Mouse (Mus musculus) heart, embryonic 11.5 days (tissue): ENCODE measurements around the gene Igf1. TPM values are rescaled to one million over a fixed set of nuclear protein-coding genes. Genes with fewer than 3 reads are reported as not detected.

Experiments
- ATAC-seq: fragments of 200-750 bp; cut with Nextera tagmentation; replicated peaks from 2 replicates; pipeline ENCODE4 v1.8.0; 2017; ENCODE audit warnings: moderate library complexity; ENCODE audit not compliant: insufficient number of reproducible peaks, low FRiP score, low TSS enrichment
- H3K27ac ChIP-seq: fragments of 300-500 bp; sonication (generic); 2 replicates; pipeline ENCODE4 v1.5.1; 2014; ENCODE audit warnings: mild to moderate bottlenecking, low read depth, low read length
- H3K27me3 ChIP-seq: fragments of 300-500 bp; sonication (generic); 2 replicates; pipeline ENCODE4 v1.6.1; 2014; ENCODE audit warnings: mild to moderate bottlenecking, low read length, mixed read lengths; ENCODE audit not compliant: control insufficient read depth, insufficient read depth
- H3K36me3 ChIP-seq: fragments of 300-500 bp; sonication (generic); 2 replicates; pipeline ENCODE4 v1.6.1; 2014; ENCODE audit warnings: mild to moderate bottlenecking, low read length, moderate library complexity, mixed read lengths; ENCODE audit not compliant: control insufficient read depth, insufficient read depth
- H3K4me1 ChIP-seq: fragments of 300-500 bp; sonication (generic); 2 replicates; pipeline ENCODE4 v1.6.1; 2014; ENCODE audit warnings: low read length; ENCODE audit not compliant: control insufficient read depth, insufficient read depth
- H3K4me2 ChIP-seq: fragments of 300-500 bp; sonication (generic); 2 replicates; pipeline ENCODE4 v1.6.1; 2014; ENCODE audit warnings: mild to moderate bottlenecking, moderate library complexity
- H3K4me3 ChIP-seq: fragments of 300-500 bp; sonication (generic); 2 replicates; pipeline ENCODE4 v1.5.1; 2014; ENCODE audit warnings: low read depth, low read length
- H3K9ac ChIP-seq: fragments of 300-500 bp; sonication (generic); 2 replicates; pipeline ENCODE4 v1.6.1; 2014; ENCODE audit warnings: mild to moderate bottlenecking, low read depth, low read length, moderate library complexity
- H3K9me3 ChIP-seq: fragments of 300-500 bp; sonication (generic); replicated peaks from 2 replicates; pipeline ENCODE4 v1.6.1; 2016; ENCODE audit warnings: low read length; ENCODE audit not compliant: control insufficient read depth
- WGBS: fragments of 180-500 bp; shearing (Covaris S2); extraction: QIAGEN DNeasy Blood & Tissue Kit; methylation state at CpG from one replicate; pipeline ENCODE4 v1.1.7; 2014; ENCODE audit not compliant: insufficient replicate concordance; 5-methylcytosine and 5-hydroxymethylcytosine counted together
- polyA plus RNA-seq: library from polyadenylated mRNA; unstranded; fragments of >200 nt; fragmentation: Nextera tagmentation; extraction: Ambion mirVana; gene quantifications from 2 replicates; pipeline ENCODE4 v1.2.1, GENCODE M21; 2014

Igf1 gene
- polyA plus RNA-seq, 1 experiment from 2014 or later, result 36.6 TPM

GRCm38 (mm10) chr10:87857215-87857955 lies 680 bp upstream of the Igf1 start:
- Histone ChIP-seq H3K9me3 (peaks cover 4% of the 10 kb centered on the region; the same call in 1 of the 2 replicates), H3K36me3 (no peaks in the 10 kb centered on the region), H3K4me3 (no peak overlapping the region), H3K4me2 (peak overlapping the region; percentile 70; the same call in 1 of the 2 replicates), H3K9ac (no peak overlapping the region), H3K27me3 (no peaks in the 10 kb centered on the region), H3K27ac (peak overlapping the region; percentile 36; the same call in 1 of the 2 replicates), H3K4me1 (peaks cover 32% of the 10 kb centered on the region)
- ATAC-seq, result no peak
- WGBS, result 39% methylated on average over 8 of the region's 8 CpGs

DNA sequence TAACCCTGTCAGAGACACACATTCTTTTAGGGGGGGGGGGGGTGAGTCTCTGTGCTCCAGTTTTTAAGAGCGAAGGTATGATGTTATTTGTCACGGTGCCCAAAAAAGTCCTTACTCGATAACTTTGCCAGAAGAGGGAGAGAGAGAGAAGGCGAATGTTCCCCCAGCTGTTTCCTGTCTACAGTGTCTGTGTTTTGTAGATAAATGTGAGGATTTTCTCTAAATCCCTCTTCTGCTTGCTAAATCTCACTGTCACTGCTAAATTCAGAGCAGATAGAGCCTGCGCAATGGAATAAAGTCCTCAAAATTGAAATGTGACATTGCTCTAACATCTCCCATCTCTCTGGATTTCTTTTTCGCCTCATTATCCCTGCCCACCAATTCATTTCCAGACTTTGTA lies 874 bp downstream of the Igf1 start:
- 19% methylated on average over 6 of the region's 6 CpGs for WGBS
- peak overlapping the region; percentile 55 for H3K4me3 ChIP-seq
- ATAC-seq, result no peak
- peak overlapping the region; percentile 70 for H3K4me2 ChIP-seq
- peak overlapping the region; percentile 82 for H3K9ac ChIP-seq
- H3K27me3 ChIP-seq, result no peaks in the 10 kb centered on the region
- no peaks in the 10 kb centered on the region for H3K36me3 ChIP-seq
- peaks cover 32% of the 10 kb centered on the region for H3K4me1 ChIP-seq
- peaks cover 4% of the 10 kb centered on the region; the same call in 1 of the 2 replicates for H3K9me3 ChIP-seq
- H3K27ac ChIP-seq, result peak overlapping the region; percentile 80

DNA sequence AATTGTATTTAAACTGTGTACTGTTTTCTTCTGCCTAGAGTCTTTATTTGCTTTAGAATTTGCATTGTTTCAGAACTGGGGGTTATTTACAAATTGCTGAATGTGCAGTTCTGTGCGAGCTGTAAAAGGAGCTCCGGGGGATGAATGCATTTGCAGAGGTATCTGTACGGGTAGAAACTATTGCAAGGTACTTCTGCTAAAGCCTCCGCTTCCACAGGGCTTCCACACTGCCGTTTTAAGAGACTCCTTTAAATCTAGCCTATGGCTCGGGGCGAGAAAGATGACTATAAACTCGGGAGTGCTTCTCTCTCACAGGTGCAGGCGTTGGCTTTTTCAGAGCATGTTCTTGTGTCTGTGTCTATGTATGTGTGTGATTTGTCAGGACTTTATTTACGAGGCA lies 1.4 kb downstream of the Igf1 start:
- WGBS, result 16% methylated on average over 10 of the region's 10 CpGs
- peaks cover 32% of the 10 kb centered on the region for H3K4me1 ChIP-seq
- no peaks in the 10 kb centered on the region for H3K36me3 ChIP-seq

DNA sequence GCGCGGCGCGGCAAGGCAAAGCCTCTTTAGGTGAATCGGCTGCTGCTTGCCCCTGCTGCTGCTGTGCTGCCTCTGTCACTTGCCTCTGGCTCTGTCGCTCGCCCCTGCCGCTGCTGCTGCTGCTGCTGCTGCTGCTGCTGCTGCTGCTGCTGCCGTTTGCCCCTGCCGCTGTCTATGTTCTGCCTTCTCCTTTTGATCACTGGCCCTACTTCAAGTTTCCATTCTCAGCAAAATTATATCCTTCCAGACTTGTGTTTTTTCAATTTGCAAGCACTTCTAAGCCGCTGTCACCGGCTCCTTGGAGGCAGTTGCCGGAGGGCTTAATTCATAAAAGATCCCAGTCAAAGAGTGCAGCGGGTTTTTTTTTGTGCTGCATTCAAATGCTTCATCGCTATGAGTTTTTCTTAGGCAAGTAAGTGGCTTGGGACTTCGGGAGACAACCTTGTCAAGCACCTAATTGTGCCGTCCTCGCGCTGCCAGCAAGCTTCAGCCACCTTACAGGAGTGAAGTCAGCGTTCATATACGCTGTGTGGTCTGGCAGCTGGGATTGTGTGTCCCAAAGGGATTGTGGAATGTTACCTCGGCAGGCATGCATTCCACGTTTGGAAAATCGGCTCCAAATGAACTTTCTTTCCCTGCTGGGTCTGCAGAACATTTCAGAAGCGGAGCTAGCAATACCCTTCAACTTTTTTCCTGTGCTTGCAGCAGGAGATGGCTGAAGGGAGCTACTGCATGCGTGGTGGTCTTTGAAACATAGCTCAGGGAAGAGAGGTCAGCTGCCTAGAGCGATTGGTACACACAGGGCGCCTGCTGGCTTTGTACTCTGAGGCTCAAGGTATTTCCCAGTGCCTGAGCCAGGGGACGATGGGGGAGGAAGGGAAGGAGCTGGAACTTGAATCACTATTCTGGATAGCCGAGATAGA lies 2.4 kb downstream of the Igf1 start:
- H3K9me3 ChIP-seq, result peaks cover 4% of the 10 kb centered on the region; the same call in 1 of the 2 replicates
- WGBS, result 7% methylated on average over 30 of the region's 30 CpGs
- H3K4me2 ChIP-seq, result peak overlapping the region; percentile 70
- H3K27me3 ChIP-seq, result no peaks in the 10 kb centered on the region
- H3K4me3 ChIP-seq, result peak overlapping the region; percentile 55
- H3K4me1 ChIP-seq, result peaks cover 27% of the 10 kb centered on the region
- no peak; the same call in 1 of the 2 replicates for ATAC-seq
- H3K27ac ChIP-seq, result peak overlapping the region; percentile 80
- peak overlapping the region; percentile 82 for H3K9ac ChIP-seq
- no peaks in the 10 kb centered on the region; the same call in 1 of the 2 replicates for H3K36me3 ChIP-seq

More for the DNA sequence above, 1.4 kb downstream of the Igf1 start:
- no peak for ATAC-seq
- Histone ChIP-seq H3K4me2 (peak overlapping the region; percentile 70), H3K9me3 (peaks cover 4% of the 10 kb centered on the region; the same call in 1 of the 2 replicates), H3K9ac (peak overlapping the region; percentile 82), H3K27ac (peak overlapping the region; percentile 80), H3K4me3 (peak overlapping the region; percentile 55), H3K27me3 (no peaks in the 10 kb centered on the region)

- WGBS, result 71% methylated on average over 6 of the region's 6 CpGs
- Histone ChIP-seq H3K4me2 (peak overlapping the region; percentile 70), H3K9me3 (peaks cover 4% of the 10 kb centered on the region; the same call in 1 of the 2 replicates), H3K36me3 (no peaks in the 10 kb centered on the region; the same call in 1 of the 2 replicates), H3K27me3 (no peaks in the 10 kb centered on the region), H3K9ac (peak overlapping the region; percentile 82; the same call in 1 of the 2 replicates), H3K4me3 (peak overlapping the region; percentile 55), H3K4me1 (peaks cover 23% of the 10 kb centered on the region), H3K27ac (peak overlapping the region; percentile 80)
- no peak for ATAC-seq
Measured at GRCm38 (mm10) chr10:87861104-87861455, 3.0 kb downstream of the Igf1 start.

GRCm38 (mm10) chr10:87862899-87863298 lies 4.8 kb downstream of the Igf1 start:
- no peaks in the 10 kb centered on the region for H3K27me3 ChIP-seq
- no peak overlapping the region for H3K9ac ChIP-seq
- no peaks in the 10 kb centered on the region; the same call in 1 of the 2 replicates for H3K36me3 ChIP-seq
- ATAC-seq, result no peak
- H3K4me2 ChIP-seq, result no peak overlapping the region; the same call in 1 of the 2 replicates
- H3K9me3 ChIP-seq, result peaks cover 4% of the 10 kb centered on the region; the same call in 1 of the 2 replicates
- peaks cover 7% of the 10 kb centered on the region for H3K4me1 ChIP-seq
- 55% methylated on average over 7 of the region's 7 CpGs for WGBS
- H3K4me3 ChIP-seq, result no peak overlapping the region
- H3K27ac ChIP-seq, result no peak overlapping the region

- Histone ChIP-seq H3K27ac (no peak overlapping the region), H3K4me1 (peaks cover 3% of the 10 kb centered on the region; the same call in 1 of the 2 replicates), H3K36me3 (no peaks in the 10 kb centered on the region; the same call in 1 of the 2 replicates), H3K9ac (no peak overlapping the region), H3K9me3 (peaks cover 4% of the 10 kb centered on the region; the same call in 1 of the 2 replicates), H3K4me2 (no peak overlapping the region), H3K4me3 (no peak overlapping the region), H3K27me3 (no peaks in the 10 kb centered on the region)
- ATAC-seq, result no peak
- 65% methylated on average over 4 of the region's 4 CpGs for WGBS
Measured at GRCm38 (mm10) chr10:87863326-87863725, 5.3 kb downstream of the Igf1 start.

DNA sequence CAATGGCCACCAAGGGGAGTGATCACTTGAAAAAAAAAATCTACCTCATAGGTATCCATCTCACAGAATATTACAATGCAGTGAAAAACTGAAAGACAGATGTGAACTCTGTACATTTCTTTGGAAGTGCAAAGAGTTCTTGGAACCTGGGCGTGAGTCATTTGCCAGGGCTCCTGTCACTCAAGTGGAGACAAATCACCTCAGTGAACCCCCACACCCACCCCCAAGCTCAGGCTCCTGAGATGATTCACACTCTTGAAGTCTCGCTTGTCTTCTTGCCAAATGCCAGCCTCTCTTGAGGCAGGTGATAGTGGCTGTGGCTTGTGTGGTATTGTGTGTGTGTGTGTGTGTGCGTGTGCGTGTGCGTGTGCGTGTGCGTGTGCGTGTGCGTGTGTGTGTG lies 7.6 kb downstream of the Igf1 start:
- H3K9me3 ChIP-seq, result peaks cover 4% of the 10 kb centered on the region; the same call in 1 of the 2 replicates
- no peak overlapping the region for H3K27ac ChIP-seq
- H3K4me3 ChIP-seq, result no peak overlapping the region
- H3K9ac ChIP-seq, result no peak overlapping the region
- ATAC-seq, result no peak
- no peak overlapping the region for H3K4me2 ChIP-seq
- H3K27me3 ChIP-seq, result no peaks in the 10 kb centered on the region
- no peaks in the 10 kb centered on the region; the same call in 1 of the 2 replicates for H3K36me3 ChIP-seq
- peaks cover 1% of the 10 kb centered on the region; the same call in 1 of the 2 replicates for H3K4me1 ChIP-seq
- 89% methylated on average over 9 of the region's 9 CpGs for WGBS
